Mouse (Mus musculus) adrenal gland, adult 8-10 months (tissue): Measurements from ENCODE around the gene Tspan5. TPM values are rescaled to one million over a fixed set of nuclear protein-coding genes. Genes with fewer than 3 reads are reported as not detected.

Source experiments
- DNase-seq: peaks from one replicate; pipeline ENCODE4 v3.0.0; 2022
- total RNA-seq, 4 experiments: library from RNA; stranded (reverse); gene quantifications; 2 replicates each; pipeline ENCODE4 v1.2.4; 2022

The Tspan5 gene
- total RNA-seq, 4 experiments from 2014 or later, result 46.7 to 102 (median 77.6) TPM

GRCm38 (mm10) chr3:138809509-138809908, 67.5 kb downstream of the Tspan5 start:
- no peak for DNase-seq

- DNase-seq, result no peak
These were observed 70.6 kb downstream of the Tspan5 start for GRCm38 (mm10) chr3:138812565-138812964.

- peak; percentile 36 for DNase-seq
These were observed 71.3 kb downstream of the Tspan5 start for GRCm38 (mm10) chr3:138813139-138813810.

- no peak for DNase-seq
These were observed 72.5 kb downstream of the Tspan5 start for GRCm38 (mm10) chr3:138814457-138814856.

GRCm38 (mm10) chr3:138815127-138815837, 73.3 kb downstream of the Tspan5 start:
- DNase-seq, result no peak

GRCm38 (mm10) chr3:138816888-138817656, 75.1 kb downstream of the Tspan5 start:
- peak; percentile 31 for DNase-seq

GRCm38 (mm10) chr3:138819862-138820261, 77.9 kb downstream of the Tspan5 start:
- no peak for DNase-seq

- no peak for DNase-seq
These were observed 78.3 kb downstream of the Tspan5 start for GRCm38 (mm10) chr3:138820296-138820695.

GRCm38 (mm10) chr3:138821886-138822445, 80.0 kb downstream of the Tspan5 start:
- DNase-seq, result no peak

- no peak for DNase-seq
These were observed 81.9 kb downstream of the Tspan5 start for GRCm38 (mm10) chr3:138823857-138824256.

GRCm38 (mm10) chr3:138825296-138825695, 83.3 kb downstream of the Tspan5 start:
- DNase-seq, result no peak

- DNase-seq, result no peak
These were observed 84.3 kb downstream of the Tspan5 start for GRCm38 (mm10) chr3:138826243-138826800.

GRCm38 (mm10) chr3:138832827-138833517, 91.0 kb downstream of the Tspan5 start:
- no peak for DNase-seq

GRCm38 (mm10) chr3:138834174-138834573, 92.2 kb downstream of the Tspan5 start:
- DNase-seq, result no peak

GRCm38 (mm10) chr3:138836937-138837336, 94.9 kb downstream of the Tspan5 start:
- DNase-seq, result no peak

- no peak for DNase-seq
These were observed 95.7 kb downstream of the Tspan5 start for GRCm38 (mm10) chr3:138837651-138838050.

GRCm38 (mm10) chr3:138839656-138840055, 97.7 kb downstream of the Tspan5 start:
- no peak for DNase-seq

GRCm38 (mm10) chr3:138841288-138841687, 99.3 kb downstream of the Tspan5 start:
- DNase-seq, result no peak

GRCm38 (mm10) chr3:138843180-138843579, 101.2 kb downstream of the Tspan5 start:
- DNase-seq, result no peak

- no peak for DNase-seq
These were observed 101.6 kb downstream of the Tspan5 start for GRCm38 (mm10) chr3:138843641-138844040.

GRCm38 (mm10) chr3:138845820-138846219, 103.8 kb downstream of the Tspan5 start:
- no peak for DNase-seq

- DNase-seq, result no peak
These were observed 105.8 kb downstream of the Tspan5 start for GRCm38 (mm10) chr3:138847809-138848208.
